Mouse (Mus musculus) intestine, embryonic 15.5 days (tissue): Measurements from ENCODE around the gene Bcl11a. TPM values are rescaled to one million over a fixed set of nuclear protein-coding genes. Genes with fewer than 3 reads are reported as not detected.

ENCODE experiments used
- ATAC-seq: fragments of 200-750 bp; cut with Nextera tagmentation; 2 replicates; pipeline ENCODE4 v1.8.0; 2017; ENCODE audit warnings: moderate TSS enrichment, moderate library complexity
- H3K27ac ChIP-seq: fragments of 300-500 bp; sonication (generic); 2 replicates; pipeline ENCODE4 v1.5.1; 2015; ENCODE audit warnings: mild to moderate bottlenecking, inconsistent platforms
- H3K27me3 ChIP-seq: fragments of 300-500 bp; sonication (generic); replicated peaks from 2 replicates; pipeline ENCODE4 v1.6.1; 2015; ENCODE audit warnings: inconsistent platforms
- H3K36me3 ChIP-seq: fragments of 300-500 bp; sonication (generic); 2 replicates; pipeline ENCODE4 v1.6.1; 2015; ENCODE audit warnings: inconsistent platforms
- H3K4me1 ChIP-seq: fragments of 300-500 bp; sonication (generic); replicated peaks from 2 replicates; pipeline ENCODE4 v1.6.1; 2015; ENCODE audit warnings: inconsistent platforms
- H3K4me2 ChIP-seq: fragments of 300-500 bp; sonication (generic); replicated peaks from 2 replicates; pipeline ENCODE4 v1.6.1; 2015; ENCODE audit warnings: mild to moderate bottlenecking, inconsistent platforms
- H3K4me3 ChIP-seq: fragments of 300-500 bp; sonication (generic); replicated peaks from 2 replicates; pipeline ENCODE4 v1.5.1; 2015; ENCODE audit warnings: inconsistent platforms
- H3K9ac ChIP-seq: fragments of 300-500 bp; sonication (generic); 2 replicates; pipeline ENCODE4 v1.6.1; 2015; ENCODE audit warnings: inconsistent platforms
- H3K9me3 ChIP-seq: fragments of 300-500 bp; sonication (generic); 2 replicates; pipeline ENCODE4 v1.6.1; 2016; ENCODE audit warnings: inconsistent platforms
- WGBS: fragments of 180-500 bp; shearing (Covaris S2); methylation state at CpG from one replicate; pipeline ENCODE4 v1.1.7; 2015; 5-methylcytosine and 5-hydroxymethylcytosine counted together
- polyA plus RNA-seq: library from polyadenylated mRNA; unstranded; fragments of >200 nt; fragmentation: Nextera tagmentation; extraction: Ambion mirVana; gene quantifications from 2 replicates; pipeline ENCODE4 v1.2.1, GENCODE M21; 2015

The Bcl11a gene
- polyA plus RNA-seq, 1 experiment from 2014 or later, result 19.7 TPM

GRCm38 (mm10) chr11:24081687-24082384, 4.0 kb downstream of the Bcl11a start:
- H3K9ac ChIP-seq, result peak overlapping the region; percentile 70
- H3K4me3 ChIP-seq, result peak overlapping the region; percentile 72
- H3K9me3 ChIP-seq, result no peaks in the 10 kb centered on the region
- H3K4me2 ChIP-seq, result peak overlapping the region; percentile 97
- H3K36me3 ChIP-seq, result no peaks in the 10 kb centered on the region
- H3K4me1 ChIP-seq, result 0 out of 2 replicates have a peak, but pooled peaks cover 9% of the 10 kb centered on the region
- under 1% methylated on average over 43 of the region's 43 CpGs for WGBS
- no peaks in the 10 kb centered on the region for H3K27me3 ChIP-seq
- peak overlapping the region; percentile 93 for H3K27ac ChIP-seq
- peak; percentile 24 for ATAC-seq

GRCm38 (mm10) chr11:24082385-24083075, 4.7 kb downstream of the Bcl11a start:
- H3K4me1 ChIP-seq, result 0 out of 2 replicates have a peak, but pooled peaks cover 9% of the 10 kb centered on the region
- no peaks in the 10 kb centered on the region for H3K9me3 ChIP-seq
- 25% methylated on average over 11 of the region's 11 CpGs for WGBS
- peak overlapping the region; percentile 72 for H3K4me3 ChIP-seq
- ATAC-seq, result no peak
- H3K27me3 ChIP-seq, result no peaks in the 10 kb centered on the region
- H3K9ac ChIP-seq, result peak overlapping the region; percentile 70
- peak overlapping the region; percentile 93 for H3K27ac ChIP-seq
- H3K36me3 ChIP-seq, result no peaks in the 10 kb centered on the region
- peak overlapping the region; percentile 97 for H3K4me2 ChIP-seq

GRCm38 (mm10) chr11:24083076-24083405, 5.2 kb downstream of the Bcl11a start:
- no peak overlapping the region for H3K4me3 ChIP-seq
- H3K36me3 ChIP-seq, result no peaks in the 10 kb centered on the region
- no peak overlapping the region for H3K9ac ChIP-seq
- no peaks in the 10 kb centered on the region for H3K9me3 ChIP-seq
- H3K4me1 ChIP-seq, result 0 out of 2 replicates have a peak, but pooled peaks cover 9% of the 10 kb centered on the region
- no peaks in the 10 kb centered on the region for H3K27me3 ChIP-seq
- ATAC-seq, result no peak
- no peak overlapping the region for H3K27ac ChIP-seq
- 44% methylated on average over 1 of the region's 1 CpGs for WGBS
- H3K4me2 ChIP-seq, result peak overlapping the region; percentile 13; the same call in 1 of the 2 replicates

GRCm38 (mm10) chr11:24083423-24083822, 5.6 kb downstream of the Bcl11a start:
- Histone ChIP-seq H3K4me2 (peak overlapping the region; percentile 13; the same call in 1 of the 2 replicates), H3K4me3 (no peak overlapping the region), H3K9ac (no peak overlapping the region), H3K36me3 (no peaks in the 10 kb centered on the region), H3K27me3 (no peaks in the 10 kb centered on the region), H3K27ac (no peak overlapping the region), H3K4me1 (0 out of 2 replicates have a peak, but pooled peaks cover 9% of the 10 kb centered on the region), H3K9me3 (no peaks in the 10 kb centered on the region)
- no peak for ATAC-seq
- WGBS, result 64% methylated on average over 7 of the region's 7 CpGs

DNA sequence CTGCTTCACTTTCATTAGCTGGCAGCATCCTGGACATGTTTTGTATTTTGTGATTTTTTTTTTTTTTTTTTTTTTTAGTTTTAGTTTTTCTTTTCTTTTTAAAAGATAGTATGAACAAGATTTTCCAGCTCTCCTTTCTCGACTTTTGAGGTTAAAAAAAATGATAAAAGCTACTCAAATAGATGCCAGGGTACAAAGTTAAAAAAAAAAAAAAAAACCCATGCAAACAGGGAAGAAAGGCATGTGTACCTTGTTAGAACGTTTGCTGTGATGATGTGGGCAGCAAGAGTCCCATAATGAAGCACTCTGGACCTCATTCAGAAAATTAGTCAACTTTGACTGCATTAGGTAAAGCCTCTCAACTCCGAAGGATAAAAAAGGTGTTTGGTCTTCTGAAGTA, 6.2 kb downstream of the Bcl11a start:
- H3K9me3 ChIP-seq, result no peaks in the 10 kb centered on the region
- H3K27ac ChIP-seq, result no peak overlapping the region
- no peak for ATAC-seq
- 0 out of 2 replicates have a peak, but pooled peaks cover 9% of the 10 kb centered on the region for H3K4me1 ChIP-seq
- no peak overlapping the region for H3K9ac ChIP-seq
- H3K4me2 ChIP-seq, result no peak overlapping the region
- no peaks in the 10 kb centered on the region for H3K36me3 ChIP-seq
- H3K4me3 ChIP-seq, result no peak overlapping the region
- 66% methylated on average over 3 of the region's 3 CpGs for WGBS
- no peaks in the 10 kb centered on the region for H3K27me3 ChIP-seq

- no peaks in the 10 kb centered on the region for H3K9me3 ChIP-seq
- H3K4me3 ChIP-seq, result no peak overlapping the region
- no peaks in the 10 kb centered on the region for H3K27me3 ChIP-seq
- H3K36me3 ChIP-seq, result no peaks in the 10 kb centered on the region
- H3K4me2 ChIP-seq, result no peak overlapping the region
- H3K9ac ChIP-seq, result no peak overlapping the region
- no peak overlapping the region for H3K27ac ChIP-seq
- no peak for ATAC-seq
- H3K4me1 ChIP-seq, result 0 out of 2 replicates have a peak, but pooled peaks cover 9% of the 10 kb centered on the region
- WGBS, result 63% methylated on average over 4 of the region's 4 CpGs
These were observed 6.7 kb downstream of the Bcl11a start for GRCm38 (mm10) chr11:24084590-24084989.

GRCm38 (mm10) chr11:24085986-24086385, 8.1 kb downstream of the Bcl11a start:
- no peaks in the 10 kb centered on the region for H3K27me3 ChIP-seq
- no peaks in the 10 kb centered on the region for H3K9me3 ChIP-seq
- 0 out of 2 replicates have a peak, but pooled peaks cover 2% of the 10 kb centered on the region for H3K4me1 ChIP-seq
- H3K4me3 ChIP-seq, result no peak overlapping the region
- H3K4me2 ChIP-seq, result no peak overlapping the region
- no peak overlapping the region for H3K27ac ChIP-seq
- WGBS, result 48% methylated on average over 6 of the region's 6 CpGs
- no peak for ATAC-seq
- H3K9ac ChIP-seq, result no peak overlapping the region
- no peaks in the 10 kb centered on the region for H3K36me3 ChIP-seq

- Histone ChIP-seq H3K36me3 (no peaks in the 10 kb centered on the region), H3K27ac (no peak overlapping the region), H3K4me1 (0 out of 2 replicates have a peak, but pooled peaks cover 2% of the 10 kb centered on the region), H3K4me2 (no peak overlapping the region), H3K9ac (no peak overlapping the region), H3K9me3 (no peaks in the 10 kb centered on the region), H3K4me3 (no peak overlapping the region), H3K27me3 (no peaks in the 10 kb centered on the region)
- ATAC-seq, result 0 out of 2 replicates have a peak, but pooled peaks have one; percentile 47
- 47% methylated on average over 4 of the region's 4 CpGs for WGBS
These were observed 9.2 kb downstream of the Bcl11a start for GRCm38 (mm10) chr11:24087069-24087468.

DNA sequence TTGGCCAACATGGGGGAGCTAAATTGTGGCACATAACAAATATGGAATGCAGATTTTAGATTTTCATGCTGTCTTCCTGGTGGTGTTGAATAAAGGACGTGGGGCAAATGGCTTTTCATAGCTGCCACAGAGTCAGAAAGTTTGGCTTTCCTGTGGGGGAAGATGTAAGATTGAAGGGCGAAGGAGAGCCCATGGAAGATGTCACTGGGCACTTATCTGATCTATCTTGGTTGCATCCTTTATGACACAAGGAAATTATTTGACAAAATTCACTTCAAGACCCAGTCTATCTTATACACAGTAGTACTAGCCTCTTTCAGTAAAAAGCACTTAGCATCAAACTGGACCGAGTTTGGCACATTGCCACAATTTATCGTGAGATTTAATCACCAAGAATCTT, 12.6 kb downstream of the Bcl11a start:
- peaks cover 10% of the 10 kb centered on the region; the same call in 1 of the 2 replicates for H3K4me1 ChIP-seq
- H3K36me3 ChIP-seq, result no peaks in the 10 kb centered on the region
- H3K9me3 ChIP-seq, result no peaks in the 10 kb centered on the region
- 76% methylated on average over 4 of the region's 4 CpGs for WGBS
- no peak for ATAC-seq
- H3K4me3 ChIP-seq, result no peak overlapping the region
- no peak overlapping the region for H3K9ac ChIP-seq
- no peak overlapping the region for H3K27ac ChIP-seq
- H3K4me2 ChIP-seq, result no peak overlapping the region
- no peaks in the 10 kb centered on the region for H3K27me3 ChIP-seq

- H3K4me1 ChIP-seq, result peaks cover 13% of the 10 kb centered on the region; the same call in 1 of the 2 replicates
- 34% methylated on average over 15 of the region's 15 CpGs for WGBS
- H3K9me3 ChIP-seq, result no peaks in the 10 kb centered on the region
- no peak overlapping the region for H3K9ac ChIP-seq
- no peak overlapping the region for H3K4me3 ChIP-seq
- H3K27ac ChIP-seq, result no peak overlapping the region
- H3K36me3 ChIP-seq, result no peaks in the 10 kb centered on the region
- H3K4me2 ChIP-seq, result 0 out of 2 replicates have a peak overlapping the region, but pooled peaks have one; percentile 14
- peak; percentile 54; the same call in 1 of the 2 replicates for ATAC-seq
- H3K27me3 ChIP-seq, result no peaks in the 10 kb centered on the region
These were observed 13.7 kb downstream of the Bcl11a start for GRCm38 (mm10) chr11:24091393-24092080.

DNA sequence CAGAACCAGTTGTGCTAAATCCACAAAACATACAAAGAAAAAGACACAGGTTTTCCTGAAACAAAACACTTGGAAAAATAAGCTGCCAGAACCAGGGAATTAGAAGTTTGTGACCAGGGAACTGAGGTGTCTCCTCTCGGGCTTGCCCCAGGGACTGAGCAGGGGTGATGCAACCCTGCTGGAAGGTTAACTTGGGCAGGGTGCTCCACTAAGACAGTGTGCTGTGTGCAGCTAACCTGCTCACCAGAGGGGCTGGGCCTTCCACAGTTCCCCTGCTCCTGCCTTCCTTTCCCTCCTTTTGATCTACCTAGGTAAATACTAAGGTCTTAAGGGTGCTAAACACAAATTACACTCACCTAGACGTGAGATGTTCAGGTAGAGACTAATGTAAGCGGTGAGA, 14.8 kb downstream of the Bcl11a start:
- no peaks in the 10 kb centered on the region for H3K27me3 ChIP-seq

GRCm38 (mm10) chr11:24094086-24094487, 16.2 kb downstream of the Bcl11a start:
- Histone ChIP-seq H3K27me3 (no peaks in the 10 kb centered on the region), H3K4me1 (peaks cover 21% of the 10 kb centered on the region), H3K4me3 (no peak overlapping the region), H3K36me3 (no peaks in the 10 kb centered on the region), H3K27ac (no peak overlapping the region), H3K9ac (no peak overlapping the region), H3K4me2 (no peak overlapping the region), H3K9me3 (no peaks in the 10 kb centered on the region)
- 56% methylated on average over 5 of the region's 5 CpGs for WGBS
- no peak for ATAC-seq

More for the DNA sequence above, 14.8 kb downstream of the Bcl11a start:
- Histone ChIP-seq H3K27ac (no peak overlapping the region), H3K9ac (no peak overlapping the region), H3K9me3 (no peaks in the 10 kb centered on the region), H3K4me3 (no peak overlapping the region), H3K36me3 (no peaks in the 10 kb centered on the region), H3K4me1 (peaks cover 17% of the 10 kb centered on the region; the same call in 1 of the 2 replicates), H3K4me2 (no peak overlapping the region)
- 47% methylated on average over 3 of the region's 3 CpGs for WGBS
- ATAC-seq, result peak; percentile 57; the same call in 1 of the 2 replicates
